Mouse (Mus musculus) kidney, postnatal 10 days (tissue): ENCODE measurements around the gene Gm3238.
A peak's percentile ranks its signal among the peaks of the same experiment; 100 is the strongest.
"Not testable (repeated sequence)": the region's sequence is repeated elsewhere in the genome, so short reads cannot be mapped to it uniquely, and the experiment has no call there.

Source experiments
- DNase-seq: peaks from one replicate; pipeline ENCODE4 v3.0.0; 2021; ENCODE audit warnings: mixed read lengths

Gene Gm3238

DNA sequence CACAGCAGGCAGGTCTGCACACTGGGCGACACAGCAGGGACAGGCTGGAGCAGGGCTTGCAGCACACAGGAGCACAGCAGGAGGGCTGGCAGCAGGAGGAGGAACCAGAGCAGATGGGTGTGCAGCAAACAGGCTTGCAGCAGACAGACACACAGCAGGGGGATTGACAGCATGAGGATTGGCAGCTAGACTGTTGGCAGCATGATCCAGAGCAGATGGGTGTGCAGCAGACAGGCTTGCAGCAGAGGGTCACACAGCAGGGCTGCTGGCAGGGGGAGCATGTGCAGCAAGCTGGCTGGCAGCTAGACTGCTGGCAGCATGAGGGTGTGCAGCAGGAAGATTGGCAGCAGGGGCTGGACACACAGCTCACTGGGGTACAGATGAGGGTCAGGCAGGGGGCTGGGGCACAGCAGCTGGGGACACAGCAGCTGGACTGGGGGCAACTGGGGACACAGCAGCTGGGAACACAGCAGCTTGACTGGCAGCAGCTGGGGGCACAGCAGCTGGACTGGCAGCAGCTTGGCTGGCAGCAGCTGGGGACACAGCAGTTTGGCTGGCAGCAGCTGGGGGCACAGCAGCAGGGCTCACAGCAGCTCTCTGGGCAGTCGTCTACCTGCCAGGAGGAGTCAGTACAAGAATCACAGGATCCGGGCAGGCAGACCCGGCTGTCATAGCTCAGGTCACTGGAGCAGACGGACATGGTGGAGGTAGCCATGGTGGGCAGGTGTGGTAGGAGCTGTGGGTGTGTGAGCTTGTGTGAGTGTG is 29.0 kb downstream of the Gm3238 start, which contains the start of gene Gm18596:
TSS of gene Gm18596 (minus strand) at position 715 of the 765 bp plus-strand sequence.
- not testable (repeated sequence) for DNase-seq

DNA sequence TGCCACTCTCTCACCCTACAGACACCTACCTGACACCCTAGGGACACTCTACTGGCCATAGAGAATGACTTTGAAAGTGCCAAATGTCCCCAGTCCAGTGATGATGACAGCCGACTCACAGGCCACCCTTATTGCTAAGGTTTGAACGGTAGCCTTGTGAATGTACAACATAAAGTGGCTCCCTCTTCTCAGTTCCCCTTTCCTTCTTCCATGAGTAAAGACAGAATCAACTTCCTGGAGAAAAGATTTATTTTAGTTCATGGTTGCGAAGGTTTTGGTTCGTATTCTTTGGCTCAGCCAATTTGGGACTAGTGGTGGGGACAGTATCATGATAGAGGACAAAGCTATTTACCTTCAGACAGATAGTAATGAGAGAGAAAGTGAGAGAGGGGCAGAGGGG is 32.2 kb downstream of the Gm3238 start:
- no peak for DNase-seq

- DNase-seq = no peak
Measured at GRCm38 (mm10) chr10:77735928-77736327, 35.2 kb downstream of the Gm3238 start.

GRCm38 (mm10) chr10:77729241-77729640 is 41.9 kb downstream of the Gm3238 start:
- DNase-seq = peak; percentile 26

DNA sequence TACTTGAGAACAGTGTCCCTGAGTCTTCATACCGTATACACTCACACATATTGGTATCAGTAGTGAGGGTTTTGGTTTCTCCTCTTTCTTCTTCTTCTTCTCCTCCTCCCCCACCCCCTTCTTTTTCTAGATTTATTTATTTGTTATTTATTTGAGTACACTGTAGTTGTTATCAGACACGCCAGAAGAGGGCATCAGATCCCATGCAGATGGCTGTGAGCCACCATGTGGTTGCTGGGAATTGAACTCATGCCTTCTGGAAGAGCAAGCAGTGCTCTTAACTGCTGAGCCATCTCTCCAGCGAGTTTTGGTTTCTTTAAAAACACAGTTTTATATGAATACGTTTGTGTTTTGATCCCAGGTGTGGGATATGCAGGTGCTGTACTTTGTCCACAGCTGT is 42.8 kb downstream of the Gm3238 start:
- DNase-seq = no peak

DNA sequence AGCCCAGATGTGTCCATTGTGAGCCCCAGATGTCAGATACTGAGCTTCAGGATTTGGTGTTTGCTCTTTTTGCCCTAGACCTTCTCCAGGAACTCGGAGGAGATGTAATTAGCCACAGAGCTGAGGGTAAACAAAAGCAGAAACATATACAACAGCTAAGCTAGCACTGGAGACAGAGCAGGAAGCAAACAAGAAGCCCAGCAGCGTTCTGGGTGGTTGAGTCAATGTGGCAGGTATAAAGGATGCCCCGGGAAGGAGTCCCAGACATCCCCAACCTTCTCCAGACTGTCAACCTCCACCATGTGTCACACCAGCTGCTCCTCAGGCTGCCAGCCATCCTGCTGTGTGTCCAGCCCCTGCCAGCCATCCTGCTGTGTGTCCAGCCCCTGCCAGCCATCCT is 44.9 kb downstream of the Gm3238 start, which contains the start of gene Gm10100:
TSS of gene Gm10100 (plus strand) at position 301 of the 400 bp plus-strand sequence.
- DNase-seq = no peak

DNA sequence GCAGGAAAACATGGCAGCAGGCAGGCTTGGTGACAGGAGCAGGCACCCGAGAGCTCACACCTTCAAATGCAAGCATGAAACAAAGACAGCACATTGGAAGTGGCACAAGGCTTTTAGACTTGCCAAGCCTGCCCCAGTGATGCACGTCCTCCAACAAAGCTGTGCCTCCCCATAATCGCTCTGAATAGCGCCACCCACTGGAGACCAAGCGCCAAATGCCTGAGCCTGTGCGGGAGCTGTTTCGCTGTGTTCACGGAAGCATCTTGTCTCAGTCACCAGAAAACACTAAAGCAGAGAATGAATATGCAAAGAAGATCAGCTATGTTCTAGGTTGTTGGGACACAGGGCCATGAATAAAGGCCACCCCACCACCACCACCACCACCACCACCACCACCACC is 46.3 kb downstream of the Gm3238 start:
- no peak for DNase-seq
